Mouse (Mus musculus) ES-E14 (cell line): ENCODE measurements around the gene Tspo. TPM values are rescaled to one million over a fixed set of nuclear protein-coding genes. Genes with fewer than 3 reads are reported as not detected.

Experiments used
- DNase-seq: peaks from one replicate; pipeline ENCODE4 v3.0.0-alpha.2; 2013; ENCODE audit warnings: low read depth, low spot score
- H3K27ac ChIP-seq: 2 replicates; pipeline ENCODE4 v1.5.1; 2012; ENCODE audit warnings: low read depth, mild to moderate bottlenecking, low read length, moderate library complexity, mixed read lengths; ENCODE audit not compliant: poor library complexity, insufficient read depth, severe bottlenecking
- H3K36me3 ChIP-seq: 2 replicates; pipeline ENCODE4 v1.6.1; 2012; ENCODE audit warnings: mild to moderate bottlenecking, low read length, moderate library complexity, mixed read lengths; ENCODE audit not compliant: control insufficient read depth, poor library complexity, insufficient read depth, severe bottlenecking
- H3K4me1 ChIP-seq, 2 experiments: fragments of 150-350 bp in 1 of 2; sonication (generic) in 1 of 2; 2 replicates each; pipeline ENCODE4 v1.6.1; 2012; ENCODE audit warnings: low read length in 2 of 2, mild to moderate bottlenecking in 1 of 2, mixed read lengths in 1 of 2; ENCODE audit not compliant: control insufficient read depth in 2 of 2, insufficient read depth in 2 of 2, poor library complexity in 1 of 2
- H3K4me3 ChIP-seq, 2 experiments: fragments of 150-350 bp in 1 of 2; sonication (generic) in 1 of 2; 2 replicates each; pipeline ENCODE4 v1.5.1; 2012; ENCODE audit warnings: low read length in 2 of 2, low read depth in 1 of 2, mild to moderate bottlenecking in 1 of 2, mixed read lengths in 1 of 2; ENCODE audit not compliant: insufficient read depth in 1 of 2, poor library complexity in 1 of 2, severe bottlenecking in 1 of 2
- H3K9ac ChIP-seq: 2 replicates; pipeline ENCODE4 v1.6.1; 2012; ENCODE audit warnings: low read depth, mild to moderate bottlenecking, low read length, mixed read lengths; ENCODE audit not compliant: poor library complexity, insufficient read depth, severe bottlenecking
- H3K9me3 ChIP-seq: fragments of 150-350 bp; sonication (generic); 2 replicates; pipeline ENCODE4 v1.6.1; 2012; ENCODE audit warnings: low read depth, mild to moderate bottlenecking, low read length; ENCODE audit not compliant: control insufficient read depth, insufficient read depth
- CHD2 ChIP-seq: IDR thresholded peaks from 2 replicates; pipeline ENCODE4 v1.6.1; 2014; ENCODE audit warnings: mild to moderate bottlenecking, low read depth, low read length, inconsistent platforms
- HCFC1 ChIP-seq: IDR thresholded peaks from 2 replicates; pipeline ENCODE4 v1.6.1; 2012; ENCODE audit warnings: low read length, inconsistent platforms, borderline replicate concordance; ENCODE audit not compliant: insufficient read depth
- MAFK ChIP-seq: IDR thresholded peaks from 2 replicates; pipeline ENCODE4 v1.6.1; 2014; ENCODE audit warnings: mild to moderate bottlenecking, low read depth, low read length, inconsistent platforms; ENCODE audit not compliant: insufficient read depth
- ZC3H11A ChIP-seq: IDR thresholded peaks from 2 replicates; pipeline ENCODE4 v1.6.1; 2012; ENCODE audit warnings: low read depth, mild to moderate bottlenecking, inconsistent platforms, low read length, borderline replicate concordance
- ZNF384 ChIP-seq: IDR thresholded peaks from 2 replicates; pipeline ENCODE4 v1.6.1; 2012; ENCODE audit warnings: low read depth, low read length, inconsistent platforms
- in situ Hi-C, 2 experiments: fragments of 600-800 bp; cut with MboI; formaldehyde crosslinking; loops; one replicate each; pipeline ENCODE4 v1.15.1; 2025; ENCODE audit warnings: low sequenced_read_pairs in 2 of 2, inconsistent platforms in 1 of 2; ENCODE audit not compliant: unreplicated experiment in 2 of 2
- total RNA-seq: library from RNA; depleted of rRNA; stranded (reverse); fragments of 300-350 nt; gene quantifications from 2 replicates; pipeline ENCODE4 v1.2.3, GENCODE M21; 2012; rRNA removed

Gene Tspo
- total RNA-seq, 1 experiment, result 43.4 TPM

DNA sequence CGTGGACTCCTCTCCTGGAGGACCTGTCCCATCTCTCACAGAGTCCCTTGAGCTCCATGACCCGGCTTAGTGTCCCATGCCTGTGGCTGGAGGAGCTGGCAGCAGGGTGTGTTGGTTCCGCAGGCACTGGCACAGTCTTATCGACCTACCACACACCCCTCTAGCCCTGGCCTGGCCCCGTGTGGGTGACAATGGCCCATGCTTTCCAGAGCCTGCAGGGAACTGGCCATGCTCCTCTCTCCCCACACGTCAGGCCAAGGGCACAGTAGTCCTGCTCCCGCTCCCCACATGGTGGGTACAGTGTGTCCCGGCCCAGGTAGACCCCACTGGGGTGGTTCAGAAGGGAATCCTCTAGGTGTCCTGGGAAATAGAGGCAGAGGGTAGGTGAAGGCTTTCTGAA is 43.3 kb downstream of the Tspo start:
- H3K27ac ChIP-seq, result no peak overlapping the region
- H3K4me3 ChIP-seq, result no peak overlapping the region
- in situ Hi-C loops, result no loop called here
- no peaks in the 10 kb centered on the region for H3K4me1 ChIP-seq
- TF ChIP-seq ZNF384 (no peak), MAFK (no peak), HCFC1 (no peak)
- no peaks in the 10 kb centered on the region for H3K9me3 ChIP-seq
- DNase-seq, result no peak
- H3K9ac ChIP-seq, result no peak overlapping the region
- H3K36me3 ChIP-seq, result no peaks in the 10 kb centered on the region

DNA sequence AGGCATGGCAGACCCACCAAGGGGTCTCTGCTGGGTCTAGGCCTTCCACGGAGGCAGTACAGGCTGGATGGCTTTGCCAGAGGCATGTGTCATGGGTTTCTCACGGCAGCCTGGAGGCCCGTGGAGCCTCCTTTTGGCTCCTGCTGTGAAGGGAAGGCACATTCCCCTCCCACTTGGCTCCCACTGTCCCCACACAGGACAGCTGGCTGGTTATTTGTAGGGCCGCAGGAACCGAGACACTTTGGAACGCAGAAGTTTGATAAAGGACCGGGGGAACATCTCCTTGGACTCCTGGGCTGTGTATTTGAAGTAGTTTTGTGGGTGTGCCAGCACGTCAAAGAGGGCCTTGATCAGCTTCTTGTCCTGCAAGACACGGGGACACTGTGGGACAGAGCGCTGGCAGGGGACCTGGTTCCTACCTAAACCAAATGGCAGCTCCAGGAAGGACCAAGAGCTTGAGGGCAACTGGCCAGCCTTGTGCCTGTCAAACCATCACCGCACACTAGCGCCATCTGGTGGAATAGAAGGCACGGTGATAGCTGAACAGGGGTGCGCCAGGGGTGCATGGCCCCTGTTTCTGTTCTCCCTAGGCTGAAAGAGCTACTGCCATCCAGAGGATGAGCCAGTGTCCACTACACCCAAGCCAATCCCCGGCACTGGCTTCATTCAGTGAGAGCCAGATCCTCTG is 43.9 kb downstream of the Tspo start:
- no peak overlapping the region for H3K9ac ChIP-seq
- no peaks in the 10 kb centered on the region for H3K4me1 ChIP-seq
- H3K4me3 ChIP-seq, result no peak overlapping the region
- TF ChIP-seq ZC3H11A (no peak; the same call in 1 of the 2 replicates), HCFC1 (no peak), ZNF384 (no peak), MAFK (no peak), CHD2 (no peak)
- H3K36me3 ChIP-seq, result no peaks in the 10 kb centered on the region
- in situ Hi-C loops, result no loop called here
- H3K27ac ChIP-seq, result no peak overlapping the region
- no peaks in the 10 kb centered on the region for H3K9me3 ChIP-seq
- DNase-seq, result peak; percentile 55

GRCm38 (mm10) chr15:83615245-83615644 is 51.9 kb downstream of the Tspo start:
- Histone ChIP-seq H3K4me1 (no peaks in the 10 kb centered on the region), H3K36me3 (no peaks in the 10 kb centered on the region), H3K27ac (no peak overlapping the region), H3K4me3 (no peak overlapping the region), H3K9ac (no peak overlapping the region), H3K9me3 (no peaks in the 10 kb centered on the region)
- DNase-seq, result no peak
- in situ Hi-C loops, result no loop called here
- TF ChIP-seq ZC3H11A, result no peak
- TF ChIP-seq CHD2, result no peak
- no peak for TF ChIP-seq HCFC1
- TF ChIP-seq MAFK, result no peak
- TF ChIP-seq ZNF384, result no peak

Other genes with a start within 250 kb of the Tspo start
- gene Arfgap3, start 213.3 kb upstream of the Tspo start, total RNA-seq, result 10.8 and 13.5 TPM in 2 replicates
- 43.8 and 67.7 TPM in 2 replicates for gene Pacsin2, start 99.0 kb upstream of the Tspo start, total RNA-seq
- gene Ttll1, start 52.7 kb upstream of the Tspo start, total RNA-seq, result 5.3 and 7.2 TPM in 2 replicates
- 2.5 and 4.4 TPM in 2 replicates for gene Bik, start 36.7 kb upstream of the Tspo start, total RNA-seq
- 24.3 and 30.9 TPM in 2 replicates for gene Mcat, start 195 bp downstream of the Tspo start, total RNA-seq
- 32.2 and 45.5 TPM in 2 replicates for gene Ttll12, start 31.6 kb downstream of the Tspo start, total RNA-seq
- 1.6 and 1.7 TPM in 2 replicates for gene Scube1, start 161.4 kb downstream of the Tspo start, total RNA-seq
- gene Mpped1, start 215.9 kb downstream of the Tspo start, total RNA-seq, result 0.40 and 0.90 TPM in 2 replicates